Mouse (Mus musculus) lung, adult 2 months (tissue): ENCODE measurements around the gene Arhgap25. TPM values are rescaled to one million over a fixed set of nuclear protein-coding genes. Genes with fewer than 3 reads are reported as not detected.
A peak's percentile ranks its signal among the peaks of the same experiment; 100 is the strongest.
"Not testable (repeated sequence)": the region's sequence is repeated elsewhere in the genome, so short reads cannot be mapped to it uniquely, and the experiment has no call there.

Source experiments
- DNase-seq: peaks from one replicate; pipeline ENCODE4 v3.0.0; 2022
- H3K4me1 ChIP-seq: fragments of 200-500 bp; 2 replicates; pipeline ENCODE4 v1.6.1; 2011; ENCODE audit warnings: low read length; ENCODE audit not compliant: control insufficient read depth, insufficient read depth
- H3K4me3 ChIP-seq: fragments of 200-500 bp; replicated peaks from 2 replicates; pipeline ENCODE3; 2011; ENCODE audit warnings: low read depth, mild to moderate bottlenecking, control low read depth, low read length; ENCODE audit errors: extremely low read depth
- CTCF ChIP-seq: fragments of 200-500 bp; IDR thresholded peaks from 2 replicates; pipeline ENCODE4 v1.5.1; 2011; ENCODE audit warnings: mild to moderate bottlenecking, low read length, control low read depth; ENCODE audit not compliant: insufficient read depth
- POLR2A ChIP-seq: fragments of 200-500 bp; IDR thresholded peaks from 2 replicates; pipeline ENCODE4 v1.6.1; 2011; ENCODE audit warnings: low read depth, mild to moderate bottlenecking, control low read depth, low read length, borderline replicate concordance; ENCODE audit errors: extremely low read depth
- WGBS: fragments of 180-500 bp; shearing (Covaris S2); methylation state at CpG from one replicate; pipeline ENCODE4 v1.1.7; 2018; 5-methylcytosine and 5-hydroxymethylcytosine counted together
- polyA plus RNA-seq: library from polyadenylated mRNA; depleted of rRNA; stranded (reverse); fragments of >200 nt; gene quantifications from 2 replicates; pipeline ENCODE4 v1.2.3, GENCODE M21; 2012; rRNA removed

Arhgap25 gene
- polyA plus RNA-seq, result 4.5 and 6.6 TPM in 2 replicates

- Histone ChIP-seq H3K4me3 (peak within 1 kb of the TSS; percentile 54), H3K4me1 (peaks cover 2% of the 10 kb centered on the region; the same call in 1 of the 2 replicates)
- TF ChIP-seq POLR2A (no peak), CTCF (no peak)
- WGBS, result 43% methylated on average over 14 of the region's 14 CpGs
- no peak for DNase-seq
Measured at GRCm38 (mm10) chr6:87532953-87533710, at the start of gene Arhgap25. Gene Arhgap25, minus strand, starts transcription at chr6:87533259.

- no peak overlapping the region for H3K4me3 ChIP-seq
- 11% methylated on average over 6 of the region's 6 CpGs for WGBS
- TF ChIP-seq CTCF, result no peak
- no peak for TF ChIP-seq POLR2A
- peak; percentile 80 for DNase-seq
- no peaks in the 10 kb centered on the region for H3K4me1 ChIP-seq
Measured at GRCm38 (mm10) chr6:87582456-87582855, 49.4 kb upstream of the Arhgap25 start.

- 87% methylated on average over 18 of the region's 18 CpGs for WGBS
- H3K4me1 ChIP-seq, result no peaks in the 10 kb centered on the region
- no peak overlapping the region for H3K4me3 ChIP-seq
- no peak for DNase-seq
- TF ChIP-seq POLR2A (no peak), CTCF (no peak)
Measured at GRCm38 (mm10) chr6:87581581-87581980, 48.5 kb upstream of the Arhgap25 start.

GRCm38 (mm10) chr6:87581071-87581470 is 48.0 kb upstream of the Arhgap25 start:
- H3K4me3 ChIP-seq, result no peak overlapping the region
- H3K4me1 ChIP-seq, result no peaks in the 10 kb centered on the region
- no peak for TF ChIP-seq CTCF
- no peak for TF ChIP-seq POLR2A
- WGBS, result 89% methylated on average over 15 of the region's 15 CpGs
- no peak for DNase-seq

GRCm38 (mm10) chr6:87578247-87578646 is 45.2 kb upstream of the Arhgap25 start:
- DNase-seq, result no peak
- H3K4me3 ChIP-seq, result no peak overlapping the region
- WGBS, result 36% methylated on average over 9 of the region's 9 CpGs
- H3K4me1 ChIP-seq, result no peaks in the 10 kb centered on the region
- no peak for TF ChIP-seq POLR2A
- peak; percentile 27; the same call in 1 of the 2 replicates for TF ChIP-seq CTCF

GRCm38 (mm10) chr6:87576648-87577330 is 43.7 kb upstream of the Arhgap25 start:
- no peak for DNase-seq
- WGBS, result 46% methylated on average over 4 of the region's 4 CpGs
- TF ChIP-seq POLR2A (no peak), CTCF (no peak)
- H3K4me3 ChIP-seq, result no peak overlapping the region
- no peaks in the 10 kb centered on the region for H3K4me1 ChIP-seq

- not testable (repeated sequence) for DNase-seq, H3K4me3 ChIP-seq, H3K4me1 ChIP-seq
Measured at GRCm38 (mm10) chr6:87571863-87572262, 38.8 kb upstream of the Arhgap25 start.

GRCm38 (mm10) chr6:87567686-87568593 is 34.9 kb upstream of the Arhgap25 start:
- no peak overlapping the region for H3K4me3 ChIP-seq
- no peak for DNase-seq
- 51% methylated on average over 9 of the region's 9 CpGs for WGBS
- TF ChIP-seq CTCF (no peak), POLR2A (no peak)
- no peaks in the 10 kb centered on the region for H3K4me1 ChIP-seq

GRCm38 (mm10) chr6:87565166-87565565 is 32.1 kb upstream of the Arhgap25 start:
- TF ChIP-seq POLR2A (no peak), CTCF (no peak)
- no peaks in the 10 kb centered on the region for H3K4me1 ChIP-seq
- 65% methylated on average over 5 of the region's 5 CpGs for WGBS
- DNase-seq, result no peak
- H3K4me3 ChIP-seq, result no peak overlapping the region
